Comparison of ENCODE assay signal across 20 mouse cellular contexts in the genomic region with DNA sequence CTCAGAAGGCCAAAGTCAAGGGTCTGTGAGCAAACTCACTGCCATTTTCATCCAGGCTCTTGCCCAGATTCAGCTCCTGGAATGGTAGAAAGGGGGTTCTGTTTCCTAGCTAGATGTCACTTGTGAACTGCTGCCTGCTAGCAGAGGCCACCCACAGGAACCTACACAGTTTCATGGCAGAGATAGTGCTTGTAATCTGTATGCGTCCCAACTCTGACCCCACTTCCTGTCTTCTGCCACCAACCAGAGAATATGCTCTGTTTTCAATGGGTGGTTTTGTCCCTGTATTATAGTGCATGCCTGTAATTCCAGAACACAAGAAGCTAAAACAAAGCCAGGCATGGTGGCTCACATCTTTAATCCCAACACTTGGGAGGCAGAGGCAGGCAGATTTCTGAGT.
"Had no signal": no experiment of that assay in that cellular context is flagged by ENCODE, and none has a peak within 500 bp of the region (broad histone marks: within the 10 kb centered on the region; RNA-seq: fewer than 3 reads in every experiment).

No protein-coding gene starts in this region.

- H3K9me3 ChIP-seq: lung, embryonic 15.5 days; midbrain, embryonic 10.5 days; midbrain, embryonic 13.5 days; midbrain, embryonic 15.5 days; neural tube, embryonic 13.5 days; neural tube, embryonic 15.5 days had no signal

- DNase-seq: liver, postnatal 0 days; lung, adult 2 months; lung, postnatal 14 days; lung, postnatal 36 days; retina, postnatal 1 day; right cerebral cortex, adult 18-20 months; right cerebral cortex, postnatal 25 days; right cerebral cortex, postnatal 4 days; spleen, adult 18-20 months; thymus, adult 18-20 months; thymus, postnatal 14 days; thymus, postnatal 36 days had no signal

- H3K27me3 ChIP-seq: lung, embryonic 15.5 days; midbrain, embryonic 15.5 days had no signal

- H3K9ac ChIP-seq: liver, postnatal 0 days; lung, embryonic 15.5 days; midbrain, embryonic 13.5 days; midbrain, embryonic 15.5 days; neural tube, embryonic 13.5 days; neural tube, embryonic 15.5 days had no signal

- H3K4me1 ChIP-seq: lung, embryonic 15.5 days; midbrain, embryonic 13.5 days; midbrain, embryonic 15.5 days; neural tube, embryonic 13.5 days; neural tube, embryonic 15.5 days had no signal

- H3K4me2 ChIP-seq: lung, embryonic 15.5 days; midbrain, embryonic 13.5 days; midbrain, embryonic 15.5 days; neural tube, embryonic 13.5 days; neural tube, embryonic 15.5 days had no signal

- ATAC-seq: liver, postnatal 0 days; lung, postnatal 0 days; midbrain, embryonic 13.5 days; midbrain, embryonic 15.5 days had no signal

- H3K27ac ChIP-seq: lung, embryonic 15.5 days; macrophage; midbrain, embryonic 10.5 days; midbrain, embryonic 13.5 days; midbrain, embryonic 15.5 days; neural tube, embryonic 13.5 days; neural tube, embryonic 15.5 days had no signal

- H3K36me3 ChIP-seq: lung, embryonic 15.5 days; midbrain, embryonic 10.5 days; midbrain, embryonic 13.5 days; midbrain, embryonic 15.5 days; neural tube, embryonic 13.5 days; neural tube, embryonic 15.5 days had no signal

- H3K4me3 ChIP-seq: lung, embryonic 15.5 days; midbrain, embryonic 10.5 days; midbrain, embryonic 13.5 days; midbrain, embryonic 15.5 days; neural tube, embryonic 13.5 days; neural tube, embryonic 15.5 days had no signal
